Mouse (Mus musculus) olfactory bulb, adult 2 months (tissue): ENCODE results near the gene Cep350.

Experiments used
- CTCF ChIP-seq: fragments of 200-500 bp; IDR thresholded peaks from 2 replicates; pipeline ENCODE4 v1.5.1; 2012; ENCODE audit warnings: low read depth, mild to moderate bottlenecking, low read length, moderate library complexity; ENCODE audit not compliant: insufficient read depth
- POLR2A ChIP-seq: fragments of 200-500 bp; IDR thresholded peaks from 2 replicates; pipeline ENCODE4 v1.6.1; 2012; ENCODE audit warnings: mild to moderate bottlenecking, low read depth, low read length, moderate library complexity; ENCODE audit not compliant: insufficient read depth

DNA sequence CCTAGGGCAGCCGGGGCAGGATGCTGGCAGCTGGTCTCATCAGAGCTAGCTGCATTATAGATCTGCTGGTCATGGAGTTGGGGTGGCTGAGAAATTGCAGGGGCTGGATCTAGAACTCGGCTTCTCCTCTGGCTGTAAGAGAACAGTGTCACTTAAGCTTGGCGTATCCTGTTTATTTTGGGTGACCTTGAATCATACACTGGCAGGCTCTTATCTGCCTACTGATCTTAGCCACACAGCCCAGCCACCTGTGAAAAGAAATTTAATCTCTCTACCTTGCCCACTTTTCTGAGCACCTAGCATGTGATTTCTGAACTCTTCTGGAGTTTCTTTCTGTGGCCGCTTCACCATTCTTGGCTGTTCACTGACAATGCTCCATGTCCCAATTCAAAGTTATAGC lies 129.5 kb downstream of the Cep350 start:
- TF ChIP-seq CTCF = no peak
- no peak for TF ChIP-seq POLR2A
